Mouse (Mus musculus) CH12.LX (cell line): ENCODE results near the gene Nell1. TPM values are rescaled to one million over a fixed set of nuclear protein-coding genes. Genes with fewer than 3 reads are reported as not detected.

Experiments used
- DNase-seq: peaks from one replicate; pipeline ENCODE4 v3.0.0-alpha.2; 2013; ENCODE audit errors: extremely low read depth
- H3K27ac ChIP-seq: 2 replicates; pipeline ENCODE4 v1.5.1; 2012; ENCODE audit warnings: low read depth, mild to moderate bottlenecking, control low read depth, moderate library complexity; ENCODE audit not compliant: insufficient read depth
- H3K27me3 ChIP-seq: replicated peaks from 2 replicates; pipeline ENCODE3; 2012; ENCODE audit warnings: inconsistent platforms
- H3K36me3 ChIP-seq, 2 experiments: replicated peaks in 1 of 2; 2 replicates each; pipeline versions ENCODE3 to v1.6.1; 2012; ENCODE audit warnings: inconsistent platforms in 1 of 2, low read length in 1 of 2, mild to moderate bottlenecking in 1 of 2, mixed read lengths in 1 of 2, moderate library complexity in 1 of 2; ENCODE audit not compliant: control insufficient read depth in 1 of 2, insufficient read depth in 1 of 2
- H3K4me1 ChIP-seq, 2 experiments: 2 replicates each; pipeline ENCODE4 v1.6.1; 2012; ENCODE audit warnings: inconsistent platforms in 1 of 2, moderate library complexity in 1 of 2; ENCODE audit not compliant: insufficient read depth in 2 of 2, control insufficient read depth in 1 of 2
- H3K4me2 ChIP-seq: 2 replicates; pipeline ENCODE4 v1.6.1; 2012; ENCODE audit warnings: low read depth, mild to moderate bottlenecking, control low read depth; ENCODE audit not compliant: poor library complexity, insufficient read depth, severe bottlenecking
- H3K4me3 ChIP-seq, 3 experiments: fragments of 150-350 bp in 1 of 3; sonication (generic) in 1 of 3; replicated peaks in 1 of 3; 2 replicates each; pipeline versions ENCODE3 to v1.5.1; 2011 to 2012; ENCODE audit warnings: low read depth in 2 of 3, low read length in 2 of 3, mild to moderate bottlenecking in 2 of 3, moderate library complexity in 2 of 3, control low read depth in 1 of 3, improper control_type of control experiment in 1 of 3, inconsistent platforms in 1 of 3, mixed read lengths in 1 of 3; ENCODE audit not compliant: poor library complexity in 1 of 3
- H3K79me2 ChIP-seq: replicated peaks from 2 replicates; pipeline ENCODE4 v1.6.1; 2012; ENCODE audit warnings: mild to moderate bottlenecking, moderate library complexity; ENCODE audit not compliant: control insufficient read depth, poor library complexity, insufficient read depth, severe bottlenecking; ENCODE audit errors: extremely low read depth
- H3K9ac ChIP-seq: 2 replicates; pipeline ENCODE4 v1.6.1; 2012; ENCODE audit warnings: low read depth, mild to moderate bottlenecking, control low read depth, moderate library complexity; ENCODE audit not compliant: insufficient read depth
- H3K9me3 ChIP-seq: replicated peaks from 2 replicates; pipeline ENCODE3; 2012; ENCODE audit warnings: low read length, inconsistent platforms, mixed read lengths
- BHLHE40 ChIP-seq: IDR thresholded peaks from 2 replicates; pipeline ENCODE4 v1.6.1; 2011; ENCODE audit warnings: mild to moderate bottlenecking, low read depth, low read length, improper control_type of control experiment
- CHD1 ChIP-seq: IDR thresholded peaks from 2 replicates; pipeline ENCODE4 v1.6.1; 2012; ENCODE audit warnings: low read depth, low read length, improper control_type of control experiment, inconsistent platforms
- CHD2 ChIP-seq: IDR thresholded peaks from 2 replicates; pipeline ENCODE4 v1.6.1; 2011; ENCODE audit warnings: low read length, improper control_type of control experiment
- E2F4 ChIP-seq: IDR thresholded peaks from 2 replicates; pipeline ENCODE4 v1.6.1; 2011; ENCODE audit warnings: low read depth, low read length, improper control_type of control experiment; ENCODE audit not compliant: insufficient replicate concordance
- ELF1 ChIP-seq: IDR thresholded peaks from 2 replicates; pipeline ENCODE4 v1.6.1; 2014; ENCODE audit warnings: low read depth, mild to moderate bottlenecking, inconsistent platforms, low read length, improper control_type of control experiment
- EP300 ChIP-seq: IDR thresholded peaks from 2 replicates; pipeline ENCODE4 v1.6.1; 2011; ENCODE audit warnings: low read length, improper control_type of control experiment
- GABPA ChIP-seq: IDR thresholded peaks from 2 replicates; pipeline ENCODE4 v1.6.1; 2012; ENCODE audit warnings: low read depth, low read length, improper control_type of control experiment, inconsistent platforms; ENCODE audit not compliant: insufficient replicate concordance
- HCFC1 ChIP-seq: IDR thresholded peaks from 2 replicates; pipeline ENCODE4 v1.6.1; 2012; ENCODE audit warnings: low read depth, mild to moderate bottlenecking, inconsistent platforms, low read length, improper control_type of control experiment
- IRF4 ChIP-seq: IDR thresholded peaks from 2 replicates; pipeline ENCODE4 v1.6.1; 2014; ENCODE audit warnings: low read depth, mild to moderate bottlenecking, inconsistent platforms, low read length, improper control_type of control experiment
- JUN ChIP-seq: IDR thresholded peaks from 2 replicates; pipeline ENCODE4 v1.6.1; 2011; ENCODE audit warnings: low read depth, mild to moderate bottlenecking, low read length, improper control_type of control experiment, moderate library complexity; ENCODE audit not compliant: insufficient read depth
- JUND ChIP-seq: conservative IDR thresholded peaks from 2 replicates; pipeline ENCODE4 v1.6.1; 2011; ENCODE audit warnings: low read depth, low read length, improper control_type of control experiment
- MAFK ChIP-seq: IDR thresholded peaks from 2 replicates; pipeline ENCODE4 v1.6.1; 2011; ENCODE audit warnings: low read length, improper control_type of control experiment; ENCODE audit not compliant: insufficient replicate concordance
- MAX ChIP-seq: IDR thresholded peaks from 2 replicates; pipeline ENCODE4 v1.6.1; 2011; ENCODE audit warnings: low read length, improper control_type of control experiment
- MAZ ChIP-seq: IDR thresholded peaks from 2 replicates; pipeline ENCODE4 v1.6.1; 2012; ENCODE audit warnings: low read depth, mild to moderate bottlenecking, inconsistent platforms, low read length, improper control_type of control experiment, moderate library complexity
- MEF2A ChIP-seq: IDR thresholded peaks from 2 replicates; pipeline ENCODE4 v1.6.1; 2014; ENCODE audit warnings: low read depth, mild to moderate bottlenecking, inconsistent platforms, low read length, improper control_type of control experiment, borderline replicate concordance
- MYC ChIP-seq: IDR thresholded peaks from 2 replicates; pipeline ENCODE4 v1.6.1; 2011; ENCODE audit warnings: low read depth, mild to moderate bottlenecking, improper control_type of control experiment, low read length
- NELFE ChIP-seq: IDR thresholded peaks from 2 replicates; pipeline ENCODE4 v1.6.1; 2011; ENCODE audit warnings: low read depth, low read length, improper control_type of control experiment
- PAX5 ChIP-seq: IDR thresholded peaks from 2 replicates; pipeline ENCODE4 v1.6.1; 2012; ENCODE audit warnings: low read length, inconsistent platforms, mixed read lengths
- POLR2A ChIP-seq: IDR thresholded peaks from 2 replicates; pipeline ENCODE4 v1.6.1; 2011; ENCODE audit warnings: low read depth, mild to moderate bottlenecking, improper control_type of control experiment, low read length
- RAD21 ChIP-seq: IDR thresholded peaks from 2 replicates; pipeline ENCODE4 v1.6.1; 2011; ENCODE audit warnings: low read depth, mild to moderate bottlenecking, low read length, improper control_type of control experiment, moderate library complexity
- RCOR1 ChIP-seq: conservative IDR thresholded peaks from 2 replicates; pipeline ENCODE4 v1.6.1; 2012; ENCODE audit warnings: low read depth, mild to moderate bottlenecking, inconsistent platforms, low read length, improper control_type of control experiment
- SIN3A ChIP-seq: IDR thresholded peaks from 2 replicates; pipeline ENCODE4 v1.6.1; 2012; ENCODE audit warnings: low read length, improper control_type of control experiment, inconsistent platforms
- TBP ChIP-seq: conservative IDR thresholded peaks from 2 replicates; pipeline ENCODE4 v1.6.1; 2011; ENCODE audit warnings: low read depth, low read length, improper control_type of control experiment
- TCF12 ChIP-seq: IDR thresholded peaks from 2 replicates; pipeline ENCODE4 v1.6.1; 2014; ENCODE audit warnings: low read depth, mild to moderate bottlenecking, inconsistent platforms, low read length, improper control_type of control experiment
- USF2 ChIP-seq: conservative IDR thresholded peaks from 2 replicates; pipeline ENCODE4 v1.6.1; 2011; ENCODE audit warnings: low read depth, low read length, improper control_type of control experiment
- ZMIZ1 ChIP-seq: IDR thresholded peaks from 2 replicates; pipeline ENCODE4 v1.6.1; 2012; ENCODE audit warnings: low read depth, mild to moderate bottlenecking, inconsistent platforms, low read length, improper control_type of control experiment
- dilution Hi-C: fragments of 300-500 bp; cut with MboI; formaldehyde crosslinking; loops from 2 replicates; pipeline ENCODE4 v1.14.3; 2020; ENCODE audit warnings: low sequenced_read_pairs; ENCODE audit not compliant: extremely low pct_unique_long_range_greater_than_20kb, extremely low pct_ligation_motif_present
- in situ Hi-C: fragments of 300-500 bp; cut with MboI; formaldehyde crosslinking; loops from 3 replicates; pipeline ENCODE4 v1.14.3; 2019; ENCODE audit warnings: low sequenced_read_pairs, low pct_ligation_motif_present, low pct_unique_long_range_greater_than_20kb, mixed read lengths
- polyA plus RNA-seq: library from polyadenylated mRNA; unstranded; fragments of >175 nt; gene quantifications from 2 replicates; pipeline ENCODE4 v1.2.1, GENCODE M21; 2012; ENCODE audit warnings: low read depth; ENCODE audit not compliant: insufficient read length
- total RNA-seq, 2 experiments: library from RNA; depleted of rRNA; stranded (reverse); fragments of 300-350 nt in 1 of 2; fragments of >200 nt in 1 of 2; gene quantifications; 2 replicates each; pipeline ENCODE4 v1.2.3; 2012 to 2014

The Nell1 gene
- total and polyA plus RNA-seq, 3 experiments, result not detected

DNA sequence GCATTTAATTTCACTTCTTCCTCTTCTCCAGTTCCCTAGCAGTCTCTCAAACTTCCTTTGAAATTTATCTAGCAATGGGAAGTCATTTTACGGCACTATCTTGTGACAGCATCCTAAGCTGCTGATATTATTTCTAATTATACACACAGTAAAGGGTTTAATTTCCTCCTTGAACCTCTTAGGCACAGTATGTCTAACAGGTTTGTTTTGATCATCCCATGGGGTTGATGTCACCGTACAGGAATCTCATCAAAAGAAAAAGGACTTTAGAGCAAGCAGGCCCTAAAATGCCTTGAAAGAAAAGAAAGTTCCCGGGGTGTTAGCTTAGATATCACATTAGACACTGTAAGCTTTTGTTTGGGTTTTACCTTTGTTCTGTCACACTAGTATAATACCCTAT is 654.5 kb downstream of the Nell1 start:
- no peak for TF ChIP-seq POLR2A
- no peak for TF ChIP-seq E2F4
- TF ChIP-seq JUND, result no peak
- TF ChIP-seq ELF1, result no peak
- no peak for TF ChIP-seq MAX
- no peak for TF ChIP-seq PAX5
- TF ChIP-seq GABPA, result no peak
- TF ChIP-seq USF2, result no peak
- no peak for TF ChIP-seq ZMIZ1
- TF ChIP-seq CHD1, result no peak
- no peak for TF ChIP-seq MYC
- no peak for TF ChIP-seq HCFC1
- no peak for TF ChIP-seq TCF12
- no peak for TF ChIP-seq CHD2
- no peak for TF ChIP-seq MAFK
- no peak for TF ChIP-seq RCOR1
- no peak overlapping the region for H3K4me2 ChIP-seq
- H3K4me1 ChIP-seq, result no peaks in the 10 kb centered on the region
- peaks cover 27% of the 10 kb centered on the region for H3K9me3 ChIP-seq
- H3K36me3 ChIP-seq, result no peaks in the 10 kb centered on the region
- dilution Hi-C loops, result no loop called here
- no peak overlapping the region for H3K27ac ChIP-seq
- no peaks in the 10 kb centered on the region for H3K27me3 ChIP-seq
- no peaks in the 10 kb centered on the region for H3K79me2 ChIP-seq
- DNase-seq, result no peak
- no peak overlapping the region for H3K9ac ChIP-seq
- H3K4me3 ChIP-seq, result no peak overlapping the region
- in situ Hi-C loops, result no loop called here

GRCm38 (mm10) chr7:50633147-50633546 is 658.5 kb downstream of the Nell1 start:
- Histone ChIP-seq H3K27ac (no peak overlapping the region), H3K27me3 (no peaks in the 10 kb centered on the region), H3K4me3 (no peak overlapping the region), H3K9me3 (peaks cover 30% of the 10 kb centered on the region), H3K36me3 (no peaks in the 10 kb centered on the region), H3K4me2 (no peak overlapping the region), H3K4me1 (no peaks in the 10 kb centered on the region), H3K79me2 (no peaks in the 10 kb centered on the region), H3K9ac (no peak overlapping the region)
- in situ Hi-C loops, result no loop called here
- dilution Hi-C loops, result no loop called here
- no peak for DNase-seq
- TF ChIP-seq MEF2A, result no peak
- TF ChIP-seq MYC, result no peak
- no peak for TF ChIP-seq ZMIZ1
- TF ChIP-seq EP300, result no peak
- TF ChIP-seq SIN3A, result no peak
- TF ChIP-seq MAZ, result no peak
- TF ChIP-seq NELFE, result no peak
- no peak for TF ChIP-seq JUN
- TF ChIP-seq MAX, result no peak
- no peak for TF ChIP-seq IRF4
- no peak for TF ChIP-seq E2F4
- TF ChIP-seq BHLHE40, result no peak
- no peak for TF ChIP-seq CHD1
- no peak for TF ChIP-seq TBP
- no peak for TF ChIP-seq USF2
- no peak for TF ChIP-seq RAD21
- TF ChIP-seq CHD2, result no peak
